Mouse (Mus musculus) urinary bladder, adult 2 months (tissue): ENCODE measurements around the gene Kxd1. TPM values are rescaled to one million over a fixed set of nuclear protein-coding genes. Genes with fewer than 3 reads are reported as not detected.

Experiments
- DNase-seq: peaks from one replicate; pipeline ENCODE4 v3.0.0; 2022; ENCODE audit warnings: low spot score
- polyA plus RNA-seq: library from polyadenylated mRNA; depleted of rRNA; stranded (reverse); fragments of >200 nt; gene quantifications from 2 replicates; pipeline ENCODE4 v1.2.3, GENCODE M21; 2012

The Kxd1 gene
- polyA plus RNA-seq, 1 experiment, result 74.2 TPM

DNA sequence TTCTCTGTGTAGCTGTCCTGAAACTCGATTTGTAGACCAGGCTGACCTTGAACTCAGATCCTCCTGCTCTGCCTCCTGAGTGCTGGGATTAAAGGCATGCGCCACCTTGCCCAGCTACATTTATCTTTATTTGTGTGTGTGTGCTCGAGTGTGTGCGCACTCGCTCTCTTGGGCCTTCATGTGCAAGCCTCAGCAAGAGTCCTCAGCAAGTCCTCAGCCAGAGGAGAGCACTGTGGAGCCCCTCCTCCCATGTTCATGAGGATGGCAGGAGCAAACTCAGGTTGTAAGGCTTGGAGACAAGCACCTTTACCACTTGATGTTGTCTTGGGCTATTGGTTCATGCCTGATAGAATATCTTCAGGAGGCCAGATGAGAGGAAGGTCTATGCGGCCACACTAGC lies 20.0 kb upstream of the Kxd1 start:
- DNase-seq, result no peak

GRCm38 (mm10) chr8:70546412-70546811 lies 18.7 kb upstream of the Kxd1 start:
- DNase-seq, result no peak

DNA sequence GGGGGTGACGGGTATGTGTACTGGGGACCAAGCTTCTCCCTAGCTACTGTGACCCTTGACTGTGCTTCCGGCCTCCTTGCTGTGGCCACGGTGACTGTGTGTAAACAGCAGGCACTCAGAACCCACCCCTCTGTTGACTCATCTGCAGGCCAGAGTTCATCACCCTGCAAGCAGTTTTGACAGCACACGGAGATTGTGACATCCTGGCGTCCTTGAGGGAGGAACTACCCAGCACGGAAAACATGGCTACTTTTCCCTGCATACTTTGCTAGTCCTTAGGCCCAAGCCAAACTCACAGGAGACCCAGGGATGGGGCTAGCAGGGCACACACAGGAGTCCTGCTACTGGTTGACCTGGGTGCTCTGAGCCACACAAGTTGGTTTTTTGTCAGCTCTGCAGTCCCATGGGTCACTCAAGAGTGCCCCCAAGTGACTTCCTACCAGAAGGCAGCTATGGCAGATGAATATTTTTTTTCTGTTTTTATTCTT lies 16.5 kb upstream of the Kxd1 start:
- no peak for DNase-seq

- no peak for DNase-seq
Measured at GRCm38 (mm10) chr8:70541081-70541480, 13.3 kb upstream of the Kxd1 start.

GRCm38 (mm10) chr8:70540507-70541071 lies 12.8 kb upstream of the Kxd1 start:
- DNase-seq, result no peak

DNA sequence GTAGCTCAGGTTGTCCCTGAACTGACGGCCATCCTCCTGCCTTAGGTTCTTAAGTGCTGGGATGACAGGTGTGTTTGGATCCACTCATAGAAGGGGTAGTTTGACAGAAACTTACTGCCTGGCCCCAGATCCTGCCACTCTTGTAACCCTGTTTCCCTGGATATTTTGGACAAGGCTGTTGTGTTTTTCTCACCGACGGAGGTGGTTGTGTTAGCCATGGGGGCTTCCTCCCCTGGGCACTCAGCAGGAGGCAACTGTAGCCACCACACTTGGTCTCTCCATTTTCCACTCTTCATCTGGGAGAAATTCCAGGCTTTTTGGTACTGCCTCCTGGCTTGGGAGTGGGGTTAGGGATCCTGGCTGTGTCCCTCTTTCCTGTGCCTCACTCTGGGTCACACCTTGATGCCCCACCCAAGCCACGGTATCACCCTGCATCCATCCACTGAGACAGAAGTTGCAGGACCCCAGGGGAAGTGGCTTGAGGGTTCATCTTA lies 12.3 kb upstream of the Kxd1 start:
- DNase-seq, result no peak

DNA sequence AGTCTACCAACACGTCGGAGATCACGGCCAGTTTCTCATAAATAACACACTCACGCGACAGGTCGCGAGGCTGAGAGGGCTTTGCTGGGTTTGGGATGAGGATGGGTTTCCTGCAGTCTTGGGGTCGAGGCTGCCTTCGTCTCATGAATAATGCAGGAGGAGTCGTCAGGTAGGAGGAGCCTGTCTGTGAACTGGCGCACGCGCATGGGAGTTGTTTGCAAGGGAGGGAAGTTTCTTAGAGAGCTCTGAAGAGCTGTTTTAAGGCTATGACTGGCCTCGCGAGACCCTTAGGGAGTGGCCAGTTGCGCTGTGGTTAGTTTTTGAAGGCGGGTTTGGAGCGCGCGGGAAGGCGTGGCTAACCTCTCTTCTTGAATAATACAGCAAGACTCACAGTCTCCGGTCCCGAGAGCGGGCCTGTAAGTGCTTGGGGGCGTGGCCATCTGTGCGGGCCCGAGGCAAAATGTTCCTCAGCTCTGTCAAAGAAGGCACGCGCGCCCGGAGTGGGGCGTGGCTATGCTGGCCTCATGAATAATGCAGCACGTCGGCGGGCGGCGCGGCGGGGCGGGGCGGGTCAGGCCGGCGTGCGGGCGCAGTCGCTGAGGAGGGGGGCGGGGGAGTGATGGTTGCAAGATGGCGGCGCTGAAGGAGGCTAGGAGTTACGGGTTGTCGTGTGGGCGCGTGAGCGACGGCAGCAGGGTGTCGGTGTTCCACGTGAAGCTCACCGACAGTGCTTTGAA lies 11.5 kb upstream of the Kxd1 start, which contains the start of gene Ell:
Gene Ell, plus strand, starts transcription at position 381 of the 737 bp plus-strand sequence.
- peak; percentile 99 for DNase-seq

DNA sequence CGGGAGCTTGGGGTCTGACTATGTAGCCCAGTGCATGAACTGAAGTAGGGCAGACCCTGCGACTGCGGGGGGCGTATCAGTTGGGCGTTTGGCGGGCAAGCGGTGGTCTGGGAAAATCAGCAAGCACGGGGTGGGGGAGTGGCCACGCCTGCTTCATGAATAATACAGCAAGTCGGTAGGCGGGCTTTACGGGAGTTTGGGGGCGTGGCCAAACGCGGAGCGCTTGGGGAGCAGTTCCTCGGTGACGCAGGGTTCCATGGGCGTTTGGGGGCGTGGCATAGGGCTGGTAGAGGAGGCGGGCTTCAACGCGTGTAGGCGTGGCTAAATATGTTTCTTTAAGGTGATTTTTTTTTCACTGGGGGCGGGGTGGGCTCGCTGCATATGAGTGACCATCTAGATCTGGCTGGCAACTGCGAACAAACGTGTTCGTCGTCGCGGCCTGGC lies 10.9 kb upstream of the Kxd1 start:
- peak; percentile 91 for DNase-seq

DNA sequence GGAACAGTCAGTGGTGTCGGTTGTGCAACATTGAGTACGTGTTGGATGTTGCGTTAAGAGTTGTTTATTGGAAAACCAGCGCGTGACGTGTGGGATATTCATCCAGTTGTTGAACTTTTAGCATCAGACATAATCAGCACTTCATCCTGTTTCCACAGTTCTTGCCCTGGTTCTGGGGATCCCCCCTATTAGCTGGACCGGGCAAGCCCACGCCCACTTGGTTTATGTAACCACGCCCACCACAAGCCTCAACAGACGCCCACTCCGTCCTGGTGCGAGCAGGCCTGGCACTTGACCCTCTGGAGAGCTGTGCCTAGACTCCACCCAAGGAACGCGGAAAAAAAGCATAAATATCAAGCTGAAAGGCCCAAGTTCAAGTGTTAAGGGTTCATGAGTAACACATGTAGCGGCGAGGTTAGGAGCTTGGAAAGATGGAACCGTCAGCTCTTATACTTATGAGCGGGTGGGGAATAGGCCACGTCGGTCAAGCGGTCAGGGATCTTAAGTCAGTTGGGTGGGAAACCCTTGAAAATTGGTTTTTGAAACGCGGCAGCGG lies 10.3 kb upstream of the Kxd1 start:
- DNase-seq, result peak; percentile 48

- DNase-seq, result no peak
Measured at GRCm38 (mm10) chr8:70535701-70536100, 7.9 kb upstream of the Kxd1 start.

GRCm38 (mm10) chr8:70535221-70535620 lies 7.5 kb upstream of the Kxd1 start:
- no peak for DNase-seq

GRCm38 (mm10) chr8:70534281-70534680 lies 6.5 kb upstream of the Kxd1 start:
- no peak for DNase-seq

- no peak for DNase-seq
Measured at GRCm38 (mm10) chr8:70530314-70530713, 2.6 kb upstream of the Kxd1 start.

DNA sequence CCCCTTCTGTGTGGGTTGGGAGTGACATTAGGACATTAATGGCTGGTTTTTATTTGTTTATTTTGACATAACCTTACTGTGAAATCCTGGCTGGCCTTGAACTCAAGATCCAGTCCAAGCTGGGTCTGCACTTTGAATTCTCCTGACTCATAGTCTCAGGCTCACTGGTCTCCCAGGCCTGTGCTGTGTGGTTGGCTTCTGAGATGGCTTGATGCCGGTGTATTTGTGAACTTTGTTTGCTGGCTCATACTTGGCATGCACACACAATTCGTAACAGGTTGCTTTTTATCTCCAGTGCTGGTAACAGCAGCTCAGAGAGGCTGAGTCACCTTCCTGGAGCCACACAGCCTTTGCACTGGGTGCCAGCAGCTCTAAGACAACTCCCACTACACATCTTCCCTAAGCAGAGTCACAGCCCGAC lies 2.0 kb upstream of the Kxd1 start:
- no peak for DNase-seq

- no peak for DNase-seq
Measured at GRCm38 (mm10) chr8:70529299-70529698, 1.5 kb upstream of the Kxd1 start.

- no peak for DNase-seq
Measured at GRCm38 (mm10) chr8:70528182-70528797, 534 bp upstream of the Kxd1 start.

- DNase-seq, result no peak
Measured at GRCm38 (mm10) chr8:70527111-70527511, 645 bp downstream of the Kxd1 start.

DNA sequence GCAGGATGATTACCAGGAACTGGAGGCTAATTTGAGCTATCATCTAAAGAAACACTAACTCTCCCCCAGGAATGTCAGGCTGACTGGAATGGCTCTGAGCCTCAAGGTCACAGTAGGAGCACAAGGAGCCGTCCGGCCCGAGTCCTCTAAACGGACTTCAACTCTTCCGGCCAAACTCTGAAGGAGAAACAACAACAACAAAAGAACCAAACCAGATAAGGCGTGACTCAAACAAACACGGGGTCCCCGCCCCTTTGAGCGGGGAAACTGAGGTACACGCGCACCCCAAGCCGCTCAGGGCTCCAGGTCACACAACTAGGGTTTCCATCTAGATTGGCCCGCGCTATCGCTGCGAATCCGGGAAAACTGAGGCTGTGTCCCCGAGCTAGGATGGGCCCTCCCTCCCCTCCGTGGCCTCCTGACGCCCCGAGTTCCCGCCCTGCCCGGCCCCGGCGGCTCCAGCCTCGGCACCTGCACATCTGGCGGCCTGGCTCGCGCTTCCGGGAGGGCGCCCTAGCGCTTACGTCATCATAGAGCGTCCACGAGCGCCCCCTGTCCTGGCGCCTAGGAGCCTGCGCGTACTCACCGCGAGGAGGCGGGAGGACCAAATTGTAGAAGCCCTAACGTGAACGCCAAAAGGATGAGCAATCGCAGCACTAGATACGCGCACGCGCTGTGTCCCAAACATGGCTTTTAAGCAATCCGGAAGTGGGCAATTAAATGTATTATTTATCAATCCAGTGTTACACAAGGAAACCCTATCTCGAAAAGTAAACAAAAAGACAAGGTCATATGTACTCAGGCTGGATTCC lies 5.0 kb downstream of the Kxd1 start:
- peak; percentile 92 for DNase-seq

GRCm38 (mm10) chr8:70519606-70520005 lies 8.2 kb downstream of the Kxd1 start:
- DNase-seq, result no peak

DNA sequence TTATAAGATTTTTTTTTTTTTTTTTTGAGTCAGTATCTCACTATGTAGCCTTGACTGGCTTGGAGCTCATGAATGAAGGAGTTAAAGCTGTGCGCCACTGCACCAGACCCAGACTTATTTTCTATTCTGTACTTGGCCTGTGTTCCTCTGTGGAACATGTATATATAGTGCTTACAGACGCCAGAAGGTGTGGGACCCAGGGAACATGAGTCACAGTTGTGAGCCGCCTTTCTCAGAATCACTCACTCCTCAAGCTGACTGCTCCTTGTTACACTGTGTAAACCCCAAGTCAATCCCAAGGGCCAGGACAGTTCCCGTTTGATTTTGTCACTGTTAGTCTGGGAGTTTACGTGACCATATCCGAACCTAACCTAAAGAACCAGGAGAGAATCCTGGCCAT lies 8.7 kb downstream of the Kxd1 start:
- DNase-seq, result no peak

GRCm38 (mm10) chr8:70517940-70518643 lies 9.7 kb downstream of the Kxd1 start:
- DNase-seq, result no peak
